Mouse (Mus musculus) telencephalon, adult 2 months (tissue): ENCODE data around the gene Nectin2.

Experiments used
- DNase-seq: peaks from one replicate; pipeline ENCODE4 v3.0.0-alpha.2; 2011; ENCODE audit warnings: low read depth, low spot score

Gene Nectin2

GRCm38 (mm10) chr7:19744590-19745385, 5.5 kb downstream of the Nectin2 start:
- DNase-seq, result no peak

- DNase-seq, result no peak
Observed at GRCm38 (mm10) chr7:19743791-19744190, 6.5 kb downstream of the Nectin2 start.

DNA sequence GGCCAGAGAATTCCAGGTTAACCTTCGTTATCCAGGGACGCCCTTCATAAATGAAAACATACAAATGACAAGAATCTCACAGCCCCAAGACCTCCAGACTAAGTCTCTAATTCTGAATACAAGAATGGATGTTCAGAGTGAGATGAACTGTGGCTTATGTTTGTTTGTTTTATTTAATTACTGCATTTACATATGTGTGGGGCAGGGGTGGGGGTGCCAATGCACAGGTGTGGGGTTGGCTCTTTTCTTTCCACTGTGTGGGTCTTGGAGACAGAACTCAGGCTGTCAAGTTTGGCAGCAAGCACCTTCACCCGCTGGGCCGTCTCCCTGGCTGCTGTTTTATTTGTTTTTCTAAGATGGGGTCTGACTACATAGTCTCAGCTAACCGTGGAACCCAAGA, 7.8 kb downstream of the Nectin2 start:
- no peak for DNase-seq

DNA sequence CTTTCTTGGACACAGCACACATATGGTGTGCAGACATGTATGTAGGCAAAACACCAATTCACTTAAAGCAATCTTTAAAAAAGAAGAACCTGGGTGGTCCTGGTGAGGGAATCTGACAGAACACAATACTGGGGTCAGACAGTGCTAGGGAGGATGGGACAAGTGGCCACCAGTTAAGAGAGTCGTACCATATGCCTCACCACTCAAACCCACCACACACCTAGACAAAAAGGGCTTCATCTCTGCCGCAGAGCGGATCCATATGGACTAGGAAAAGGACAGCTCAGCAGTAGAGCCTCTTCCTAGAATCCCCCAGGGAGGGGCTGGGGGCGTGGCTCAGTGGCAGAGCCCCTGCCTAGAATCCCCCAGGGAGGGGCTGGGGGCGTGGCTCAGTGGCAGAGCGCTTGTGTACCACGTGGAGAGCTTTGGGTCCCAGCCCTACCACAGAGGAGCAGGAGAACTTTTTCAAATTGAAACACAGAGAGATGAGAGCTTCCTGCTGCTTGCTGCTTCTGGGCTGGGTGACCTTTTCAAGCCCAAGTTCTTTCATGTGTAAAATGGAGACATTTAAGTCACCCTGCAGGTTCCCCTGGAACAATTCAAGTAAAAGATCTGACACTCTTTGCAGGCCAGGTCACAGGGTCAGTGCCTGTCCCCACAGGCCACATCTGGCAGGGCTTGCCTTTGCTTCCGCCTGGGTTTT, 8.8 kb downstream of the Nectin2 start:
- no peak for DNase-seq

- no peak for DNase-seq
Observed at GRCm38 (mm10) chr7:19740269-19740668, 10.0 kb downstream of the Nectin2 start.

DNA sequence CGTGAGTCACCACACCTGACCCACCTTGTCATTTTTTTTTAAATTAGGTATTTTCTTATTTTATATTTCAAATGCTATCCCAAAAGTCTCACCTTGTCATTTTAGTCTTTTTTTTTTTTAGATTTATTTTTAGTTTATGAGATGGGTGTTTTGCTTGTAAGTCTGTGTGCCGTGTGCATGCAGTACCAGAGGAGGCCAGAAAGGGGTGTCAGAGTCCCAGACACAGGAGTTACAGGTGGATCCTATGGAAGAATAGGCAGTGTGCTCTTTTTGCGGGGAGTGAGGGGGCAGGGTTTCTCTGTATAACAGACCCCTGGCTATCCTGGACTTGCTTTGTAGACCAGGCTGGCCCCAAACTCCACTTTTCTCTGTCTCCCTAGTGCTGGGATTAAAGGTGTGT, 11.5 kb downstream of the Nectin2 start:
- DNase-seq, result no peak

GRCm38 (mm10) chr7:19736389-19737057, 13.8 kb downstream of the Nectin2 start:
- no peak for DNase-seq

DNA sequence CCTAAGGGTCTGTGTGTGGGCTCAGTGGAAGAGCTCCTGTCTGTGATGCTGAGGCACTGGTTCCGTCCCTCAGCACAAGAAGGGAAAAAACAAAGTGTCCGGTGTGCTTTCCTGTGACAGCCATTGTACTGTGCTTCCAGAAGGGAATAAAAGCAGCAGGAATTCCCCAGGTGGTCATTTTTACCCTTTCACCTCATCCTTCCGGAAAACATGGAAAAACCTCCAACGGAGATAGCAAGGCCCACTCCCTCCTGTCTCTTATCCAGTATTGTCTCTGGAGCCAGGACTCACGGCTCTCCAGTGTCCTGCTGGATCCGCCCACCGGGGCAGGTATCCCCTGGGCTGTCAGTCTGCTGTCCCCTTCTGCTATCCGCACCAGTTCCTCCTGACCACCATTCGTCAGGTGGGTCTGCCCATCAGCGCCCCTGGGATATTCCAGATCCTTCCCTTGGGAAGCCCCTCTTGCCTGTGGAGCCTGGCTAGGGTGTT, 16.1 kb downstream of the Nectin2 start:
- no peak for DNase-seq

- no peak for DNase-seq
Observed at GRCm38 (mm10) chr7:19726541-19726940, 23.7 kb downstream of the Nectin2 start.

DNA sequence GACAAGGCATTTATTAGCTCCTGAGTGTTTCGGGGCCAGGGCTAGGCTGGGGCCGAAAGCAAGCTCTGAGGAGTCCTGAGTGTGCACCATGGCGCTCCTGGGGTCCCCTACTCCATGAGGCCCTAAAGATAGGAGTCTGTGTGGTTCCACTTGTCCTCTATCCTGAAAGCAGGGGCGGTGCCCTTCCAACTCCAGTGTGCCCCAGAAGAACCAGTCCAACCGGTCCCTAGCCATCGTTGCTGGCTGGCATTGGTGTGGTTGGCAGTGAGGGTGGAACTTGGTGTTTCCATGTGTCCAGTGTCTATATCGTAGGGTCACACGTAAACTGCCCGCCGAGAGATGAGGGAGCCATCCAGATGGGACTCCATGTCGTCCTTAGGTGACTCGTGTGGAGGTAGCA, 26.1 kb downstream of the Nectin2 start:
- DNase-seq, result no peak

GRCm38 (mm10) chr7:19722754-19723195, 27.5 kb downstream of the Nectin2 start:
- DNase-seq, result no peak

GRCm38 (mm10) chr7:19719200-19719599, 31.1 kb downstream of the Nectin2 start:
- DNase-seq, result no peak

DNA sequence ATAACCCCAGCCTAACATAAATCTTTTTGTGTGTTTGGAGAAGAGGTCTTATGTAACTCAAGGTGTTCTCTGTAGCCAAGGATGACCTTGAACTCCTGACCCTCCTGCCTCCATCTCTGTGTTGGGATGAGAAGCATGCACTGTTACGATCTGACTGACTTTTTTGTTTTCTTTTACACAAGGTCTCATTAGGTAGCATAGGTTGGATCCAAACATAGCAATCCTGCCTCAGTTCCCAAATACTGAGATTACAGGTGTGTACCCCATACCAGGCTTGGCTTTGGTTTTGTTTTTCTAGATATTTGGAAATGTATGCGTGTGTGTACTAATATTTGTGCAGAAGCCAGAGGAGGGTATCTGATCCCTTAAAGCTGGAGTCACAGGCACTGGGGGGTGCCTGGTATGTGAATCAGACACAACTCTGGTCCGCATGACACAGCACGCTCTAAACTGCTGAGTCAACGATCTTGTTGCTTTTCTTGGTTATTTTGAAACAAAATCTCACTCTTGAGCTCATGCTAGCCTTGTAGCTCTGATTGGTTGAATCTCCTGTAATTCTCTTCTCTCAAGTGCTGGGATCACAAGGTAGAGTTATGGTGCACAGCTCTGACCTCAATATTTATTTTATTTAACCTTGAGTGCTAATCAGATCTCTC, 31.9 kb downstream of the Nectin2 start:
- DNase-seq, result no peak

DNA sequence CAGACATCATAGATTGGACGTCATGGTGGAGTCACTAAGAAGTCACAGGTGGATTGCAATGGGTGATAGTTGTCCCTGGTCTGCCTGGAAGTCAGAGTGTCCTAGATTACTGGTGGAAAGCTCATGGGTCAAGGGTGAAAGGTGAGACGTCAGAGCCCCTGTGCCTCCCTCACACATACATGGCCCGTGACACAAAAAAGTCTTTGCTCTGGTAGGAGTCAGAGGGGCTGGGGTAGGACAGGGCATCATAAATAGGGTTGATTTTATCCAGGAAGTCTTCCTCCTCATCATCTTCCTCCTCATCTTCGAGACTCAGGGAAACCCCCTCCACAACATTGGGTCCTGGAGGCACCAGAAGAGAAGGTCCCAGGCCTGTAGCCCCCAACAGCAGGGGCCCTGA, 32.9 kb downstream of the Nectin2 start:
- no peak for DNase-seq

- DNase-seq, result no peak
Observed at GRCm38 (mm10) chr7:19716822-19717221, 33.5 kb downstream of the Nectin2 start.

DNA sequence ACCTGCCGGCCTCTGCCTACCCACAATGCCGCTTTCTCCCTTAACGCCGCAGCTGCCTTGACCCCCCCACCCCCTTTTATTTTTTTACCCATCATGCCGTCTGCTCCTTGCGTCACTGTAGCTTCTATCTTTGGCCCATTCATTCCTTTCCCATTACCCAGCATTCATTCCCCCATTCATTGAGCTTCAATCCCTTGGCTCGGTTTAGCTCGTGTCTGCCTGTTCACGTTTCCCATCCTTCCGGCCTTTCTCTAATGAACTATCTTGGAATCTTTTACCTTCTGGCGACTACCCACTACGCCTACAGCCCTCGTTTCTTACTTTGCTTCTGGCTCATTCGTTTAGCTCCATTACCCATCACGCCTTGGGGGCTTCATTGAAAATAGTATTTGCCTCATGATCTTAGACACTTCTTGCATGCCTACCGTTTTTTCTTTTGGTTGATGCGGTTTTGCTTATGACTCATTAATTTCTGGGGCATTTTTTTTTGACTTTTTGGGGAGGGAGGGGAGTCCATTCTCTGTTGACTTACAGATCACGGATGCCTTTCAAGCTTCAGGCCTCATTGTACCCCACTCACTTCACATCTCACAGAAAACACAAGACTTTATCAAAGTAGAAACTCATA, 34.1 kb downstream of the Nectin2 start:
- DNase-seq, result no peak

DNA sequence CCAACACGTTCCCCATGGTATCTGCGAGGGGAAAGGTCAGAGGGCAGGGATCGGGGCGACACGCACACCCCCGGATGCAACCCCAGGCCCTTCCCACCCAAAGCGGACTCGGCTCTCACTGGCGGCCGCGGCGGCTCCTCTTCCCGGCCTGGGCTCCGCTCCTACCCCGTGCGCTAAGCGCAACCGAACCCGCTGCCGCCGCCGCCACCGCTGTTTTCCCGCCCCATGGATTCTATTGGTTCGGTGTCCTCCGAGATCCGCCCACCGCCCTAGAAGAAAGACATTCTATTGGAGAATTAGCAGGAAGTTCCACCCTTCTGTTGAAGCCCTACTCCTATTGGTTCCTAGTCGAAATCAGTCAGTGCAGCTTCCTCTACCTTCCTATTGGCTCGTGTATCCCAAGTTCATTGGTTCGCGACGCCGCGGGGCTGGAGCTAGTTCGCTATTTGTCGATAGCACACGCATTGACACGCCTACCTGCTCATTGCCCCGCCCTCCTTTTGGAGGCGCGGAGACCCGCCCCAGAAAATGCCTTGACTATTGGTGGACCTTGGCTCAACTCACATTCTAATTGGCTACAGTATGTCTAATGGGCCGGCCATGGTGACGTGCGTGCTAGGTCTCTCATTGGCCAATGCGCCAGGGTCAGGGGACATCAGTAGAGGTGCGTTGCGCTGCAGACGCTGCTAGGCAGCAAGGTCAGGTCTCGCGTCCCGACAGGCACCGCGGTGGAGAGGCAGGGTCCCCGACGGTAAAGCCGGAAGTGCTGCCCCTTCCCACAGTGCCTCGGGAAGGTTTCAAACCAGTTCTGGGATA, 34.8 kb downstream of the Nectin2 start, which contains the start of gene Tomm40:
Tomm40 (minus strand) TSS at position 200 of the 816 bp plus-strand sequence.
- peak; percentile 100 for DNase-seq

DNA sequence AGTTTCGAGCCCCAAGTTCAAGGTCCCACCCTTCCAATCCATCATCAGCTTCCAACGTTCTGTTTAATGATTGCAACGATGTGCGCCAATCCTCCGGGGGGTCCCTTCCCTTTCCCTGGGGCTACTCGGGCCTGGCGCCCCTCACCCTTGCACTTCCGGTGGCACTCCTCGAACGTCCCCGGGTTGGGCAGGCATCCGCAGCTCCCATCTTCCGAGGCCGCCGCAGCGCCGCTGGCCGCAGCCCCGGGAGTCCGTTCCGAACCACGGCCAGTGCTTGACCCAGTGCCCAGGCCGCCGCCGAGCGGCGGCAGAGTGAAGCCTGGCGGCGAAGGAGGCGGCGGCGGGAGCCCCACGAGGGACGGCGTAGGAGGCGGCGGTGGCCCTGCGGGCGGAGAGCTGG, 35.4 kb downstream of the Nectin2 start:
- no peak for DNase-seq

- no peak for DNase-seq
Observed at GRCm38 (mm10) chr7:19713598-19713997, 36.7 kb downstream of the Nectin2 start.

- DNase-seq, result no peak
Observed at GRCm38 (mm10) chr7:19713196-19713595, 37.1 kb downstream of the Nectin2 start.
